Mouse (Mus musculus) lung, postnatal 10 days (tissue): Measurements from ENCODE around the gene Pebp1.
"Not testable (repeated sequence)": the region's sequence is repeated elsewhere in the genome, so short reads cannot be mapped to it uniquely, and the experiment has no call there.

Experiments used
- DNase-seq: peaks from one replicate; pipeline ENCODE4 v3.0.0; 2021

Pebp1 gene

GRCm38 (mm10) chr5:117286831-117287822 is at the start of gene Pebp1:
Gene Pebp1 (minus strand): TSS chr5:117287625.
- DNase-seq: peak; percentile 99

- peak; percentile 43 for DNase-seq
These were observed 43.0 kb upstream of the Pebp1 start for GRCm38 (mm10) chr5:117330457-117330856.

GRCm38 (mm10) chr5:117326408-117326807 is 39.0 kb upstream of the Pebp1 start:
- no peak for DNase-seq

- DNase-seq: no peak
These were observed 36.3 kb upstream of the Pebp1 start for GRCm38 (mm10) chr5:117323751-117324150.

- DNase-seq: peak; percentile 82
These were observed 31.6 kb upstream of the Pebp1 start, which contains the start of gene Vsig10 for GRCm38 (mm10) chr5:117318741-117319629. Gene Vsig10 (plus strand): TSS chr5:117319083.

- DNase-seq: peak; percentile 35
These were observed 27.4 kb upstream of the Pebp1 start for GRCm38 (mm10) chr5:117314587-117315428.

- DNase-seq: no peak
These were observed 26.5 kb upstream of the Pebp1 start for GRCm38 (mm10) chr5:117313909-117314308.

- peak; percentile 88 for DNase-seq
These were observed 26.0 kb upstream of the Pebp1 start for GRCm38 (mm10) chr5:117313420-117313819.

GRCm38 (mm10) chr5:117307699-117308098 is 20.3 kb upstream of the Pebp1 start:
- peak; percentile 85 for DNase-seq

- no peak for DNase-seq
These were observed 19.4 kb upstream of the Pebp1 start for GRCm38 (mm10) chr5:117306826-117307225.

GRCm38 (mm10) chr5:117305754-117306153 is 18.3 kb upstream of the Pebp1 start:
- DNase-seq: no peak

- DNase-seq: peak; percentile 91
These were observed 17.5 kb upstream of the Pebp1 start for GRCm38 (mm10) chr5:117304947-117305346.

- no peak for DNase-seq
These were observed 16.5 kb upstream of the Pebp1 start for GRCm38 (mm10) chr5:117303691-117304579.

- DNase-seq: no peak
These were observed 15.5 kb upstream of the Pebp1 start for GRCm38 (mm10) chr5:117302899-117303298.

GRCm38 (mm10) chr5:117295011-117295410 is 7.6 kb upstream of the Pebp1 start:
- DNase-seq: no peak

GRCm38 (mm10) chr5:117293776-117294175 is 6.4 kb upstream of the Pebp1 start:
- not testable (repeated sequence) for DNase-seq

- DNase-seq: no peak
These were observed 5.1 kb upstream of the Pebp1 start for GRCm38 (mm10) chr5:117292547-117292946.

GRCm38 (mm10) chr5:117291312-117291711 is 3.9 kb upstream of the Pebp1 start:
- no peak for DNase-seq

GRCm38 (mm10) chr5:117290081-117290480 is 2.7 kb upstream of the Pebp1 start:
- DNase-seq: no peak

- no peak for DNase-seq
These were observed 2.2 kb upstream of the Pebp1 start for GRCm38 (mm10) chr5:117289646-117290045.

GRCm38 (mm10) chr5:117286286-117286685 is 1.1 kb downstream of the Pebp1 start:
- no peak for DNase-seq
